Mouse (Mus musculus): ENCODE measurements around the gene Ttll13. TPM values are rescaled to one million over a fixed set of nuclear protein-coding genes. Genes with fewer than 3 reads are reported as not detected.

Ttll13 gene
- 0.90 and 2.3 TPM in 2 replicates for polyA plus RNA-seq (2015; fragmentation: Nextera tagmentation; extraction: Ambion mirVana)

GRCm38 (mm10) chr7:80246148-80246721 is at the start of gene Ttll13:
TSS of gene Ttll13 (plus strand) at chr7:80246376.
- H3K9me3 ChIP-seq: peaks cover 3% of the 10 kb centered on the region; the same call in 1 of the 2 replicates

GRCm38 (mm10) chr7:80197371-80197770 is 48.8 kb upstream of the Ttll13 start:
- Histone ChIP-seq H3K4me1 (peaks cover 63% of the 10 kb centered on the region), H3K9me3 (no peaks in the 10 kb centered on the region), H3K27ac (peak overlapping the region; percentile 97), H3K9ac (peak overlapping the region; percentile 89; the same call in 1 of the 2 replicates), H3K27me3 (no peaks in the 10 kb centered on the region), H3K36me3 (peaks cover 5% of the 10 kb centered on the region), H3K4me2 (peak overlapping the region; percentile 70), H3K4me3 (peak overlapping the region; percentile 78)
- WGBS: 13% methylated on average over 4 of the region's 4 CpGs
- no peak for ATAC-seq (ENCODE audit: insufficient number of reproducible peaks, insufficient read depth, low FRiP score, low TSS enrichment, low read depth)

More at GRCm38 (mm10) chr7:80246148-80246721, at the start of gene Ttll13:
- peak within 1 kb of the TSS; percentile 65 for H3K4me3 ChIP-seq
- under 1% methylated on average over 48 of the region's 48 CpGs for WGBS
- H3K36me3 ChIP-seq: peaks cover 5% of the 10 kb centered on the region; the same call in 1 of the 2 replicates
- H3K27me3 ChIP-seq: no peaks in the 10 kb centered on the region
- H3K4me2 ChIP-seq: peak within 1 kb of the TSS; percentile 66
- H3K27ac ChIP-seq: peak within 1 kb of the TSS; percentile 60
- peak within 1 kb of the TSS; percentile 78 for H3K9ac ChIP-seq
- no peaks in the 10 kb centered on the region for H3K4me1 ChIP-seq
- peak; percentile 94 for ATAC-seq (ENCODE audit: insufficient number of reproducible peaks, insufficient read depth, low FRiP score, low TSS enrichment, low read depth)

- peak; percentile 87 for ATAC-seq (ENCODE audit: insufficient number of reproducible peaks, insufficient read depth, low FRiP score, low TSS enrichment, low read depth)
- Histone ChIP-seq H3K9ac (peak overlapping the region; percentile 89), H3K36me3 (peaks cover 13% of the 10 kb centered on the region), H3K9me3 (no peaks in the 10 kb centered on the region), H3K4me2 (peak overlapping the region; percentile 70), H3K4me3 (peak overlapping the region; percentile 78), H3K27me3 (no peaks in the 10 kb centered on the region), H3K27ac (peak overlapping the region; percentile 97), H3K4me1 (peaks cover 63% of the 10 kb centered on the region)
- under 1% methylated on average over 71 of the region's 74 CpGs for WGBS
These were observed 48.0 kb upstream of the Ttll13 start for GRCm38 (mm10) chr7:80197941-80198778.

GRCm38 (mm10) chr7:80198863-80199262 is 47.3 kb upstream of the Ttll13 start:
- H3K36me3 ChIP-seq: peaks cover 18% of the 10 kb centered on the region
- H3K27me3 ChIP-seq: no peaks in the 10 kb centered on the region
- H3K4me3 ChIP-seq: peak overlapping the region; percentile 78
- peak overlapping the region; percentile 97 for H3K27ac ChIP-seq
- WGBS: under 1% methylated on average over 11 of the region's 11 CpGs
- H3K4me1 ChIP-seq: peaks cover 64% of the 10 kb centered on the region
- peak overlapping the region; percentile 89 for H3K9ac ChIP-seq
- H3K4me2 ChIP-seq: peak overlapping the region; percentile 70
- H3K9me3 ChIP-seq: no peaks in the 10 kb centered on the region
- ATAC-seq (ENCODE audit: insufficient number of reproducible peaks, insufficient read depth, low FRiP score, low TSS enrichment, low read depth): no peak

- Histone ChIP-seq H3K4me1 (peaks cover 64% of the 10 kb centered on the region), H3K27ac (peak overlapping the region; percentile 97), H3K9ac (peak overlapping the region; percentile 89), H3K27me3 (no peaks in the 10 kb centered on the region), H3K9me3 (no peaks in the 10 kb centered on the region), H3K4me3 (peak overlapping the region; percentile 78), H3K4me2 (peak overlapping the region; percentile 70), H3K36me3 (peaks cover 18% of the 10 kb centered on the region)
- WGBS: 15% methylated on average over 6 of the region's 6 CpGs
- no peak for ATAC-seq (ENCODE audit: insufficient number of reproducible peaks, insufficient read depth, low FRiP score, low TSS enrichment, low read depth)
These were observed 46.9 kb upstream of the Ttll13 start for GRCm38 (mm10) chr7:80199286-80199685.

GRCm38 (mm10) chr7:80199851-80200587 is 46.2 kb upstream of the Ttll13 start:
- peaks cover 69% of the 10 kb centered on the region for H3K4me1 ChIP-seq
- peak overlapping the region; percentile 89; the same call in 1 of the 2 replicates for H3K9ac ChIP-seq
- 64% methylated on average over 11 of the region's 11 CpGs for WGBS
- no peaks in the 10 kb centered on the region for H3K27me3 ChIP-seq
- ATAC-seq (ENCODE audit: insufficient number of reproducible peaks, insufficient read depth, low FRiP score, low TSS enrichment, low read depth): no peak
- peak overlapping the region; percentile 70 for H3K4me2 ChIP-seq
- peaks cover 18% of the 10 kb centered on the region for H3K36me3 ChIP-seq
- peak overlapping the region; percentile 78 for H3K4me3 ChIP-seq
- no peaks in the 10 kb centered on the region for H3K9me3 ChIP-seq
- H3K27ac ChIP-seq: no peak overlapping the region

- no peak for ATAC-seq (ENCODE audit: insufficient number of reproducible peaks, insufficient read depth, low FRiP score, low TSS enrichment, low read depth)
- Histone ChIP-seq H3K4me2 (peak overlapping the region; percentile 70), H3K4me1 (peaks cover 75% of the 10 kb centered on the region)
These were observed 45.6 kb upstream of the Ttll13 start for GRCm38 (mm10) chr7:80200588-80200945.

GRCm38 (mm10) chr7:80200963-80201539 is 45.1 kb upstream of the Ttll13 start:
- Histone ChIP-seq H3K4me2 (no peak overlapping the region), H3K4me3 (no peak overlapping the region), H3K36me3 (peaks cover 18% of the 10 kb centered on the region), H3K9ac (no peak overlapping the region), H3K27ac (no peak overlapping the region), H3K27me3 (no peaks in the 10 kb centered on the region), H3K4me1 (peaks cover 80% of the 10 kb centered on the region), H3K9me3 (no peaks in the 10 kb centered on the region)
- no peak for ATAC-seq (ENCODE audit: insufficient number of reproducible peaks, insufficient read depth, low FRiP score, low TSS enrichment, low read depth)
- 78% methylated on average over 5 of the region's 5 CpGs for WGBS

More at GRCm38 (mm10) chr7:80200588-80200945, 45.6 kb upstream of the Ttll13 start:
- no peaks in the 10 kb centered on the region for H3K27me3 ChIP-seq
- H3K4me3 ChIP-seq: no peak overlapping the region
- WGBS: 70% methylated on average over 6 of the region's 6 CpGs
- H3K9me3 ChIP-seq: no peaks in the 10 kb centered on the region
- H3K27ac ChIP-seq: no peak overlapping the region
- H3K9ac ChIP-seq: peak overlapping the region; percentile 89; the same call in 1 of the 2 replicates
- peaks cover 18% of the 10 kb centered on the region for H3K36me3 ChIP-seq

GRCm38 (mm10) chr7:80201888-80202540 is 44.2 kb upstream of the Ttll13 start:
- peaks cover 18% of the 10 kb centered on the region for H3K36me3 ChIP-seq
- H3K4me3 ChIP-seq: no peak overlapping the region
- peak overlapping the region; percentile 46; the same call in 1 of the 2 replicates for H3K9ac ChIP-seq
- no peak overlapping the region for H3K4me2 ChIP-seq
- H3K9me3 ChIP-seq: no peaks in the 10 kb centered on the region
- no peak for ATAC-seq (ENCODE audit: insufficient number of reproducible peaks, insufficient read depth, low FRiP score, low TSS enrichment, low read depth)
- H3K27ac ChIP-seq: no peak overlapping the region
- peaks cover 89% of the 10 kb centered on the region for H3K4me1 ChIP-seq
- WGBS: 88% methylated on average over 15 of the region's 15 CpGs
- H3K27me3 ChIP-seq: no peaks in the 10 kb centered on the region

GRCm38 (mm10) chr7:80202961-80203360 is 43.2 kb upstream of the Ttll13 start:
- Histone ChIP-seq H3K9me3 (no peaks in the 10 kb centered on the region), H3K4me2 (no peak overlapping the region), H3K4me1 (peaks cover 89% of the 10 kb centered on the region), H3K9ac (no peak overlapping the region), H3K4me3 (no peak overlapping the region), H3K27me3 (no peaks in the 10 kb centered on the region), H3K27ac (no peak overlapping the region), H3K36me3 (peaks cover 18% of the 10 kb centered on the region)
- WGBS: 79% methylated on average over 5 of the region's 5 CpGs
- ATAC-seq (ENCODE audit: insufficient number of reproducible peaks, insufficient read depth, low FRiP score, low TSS enrichment, low read depth): no peak
